Comparison of ENCODE assay signal across 9 mouse cellular contexts in the genomic region with DNA sequence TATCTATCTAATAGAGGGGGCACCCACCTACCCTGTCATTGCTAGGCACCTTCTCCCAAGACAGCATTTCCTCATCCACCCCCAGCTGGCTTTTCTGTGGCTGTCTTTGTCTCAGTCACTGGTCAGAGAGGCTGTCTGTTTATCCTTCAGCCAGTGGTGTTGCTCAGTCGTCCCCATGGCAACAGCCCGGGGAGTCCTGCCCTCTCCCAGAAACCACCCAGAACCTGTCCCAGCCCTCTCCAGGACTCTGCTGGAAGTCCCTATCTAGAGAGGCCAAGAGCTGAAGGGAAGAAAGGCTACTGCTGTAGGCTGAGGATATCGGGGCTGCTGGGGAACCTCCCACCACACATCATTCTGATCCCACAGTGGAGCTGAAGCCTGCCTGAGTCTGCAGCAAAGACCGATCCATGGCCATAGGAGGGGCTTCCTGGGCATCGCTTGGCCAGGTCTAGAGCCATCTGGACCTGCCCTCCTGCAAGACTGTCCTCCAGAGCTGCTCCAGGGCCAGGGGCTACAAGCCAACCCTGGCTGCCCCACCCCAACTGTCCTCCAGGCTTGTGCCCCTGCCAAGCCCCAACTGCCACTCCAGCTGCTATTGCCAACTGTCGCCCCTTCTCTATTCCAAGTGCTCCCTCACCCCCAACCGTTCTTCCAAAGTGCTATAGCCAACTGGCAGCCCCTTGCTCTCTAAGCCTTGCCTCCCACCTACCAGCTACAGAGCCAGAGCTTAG. TPM values are rescaled to one million over a fixed set of nuclear protein-coding genes. Genes with fewer than 3 reads are reported as not detected.
DNase-seq lines count a peak whose midpoint lies in the region; ATAC-seq and TF ChIP-seq lines count a peak whose summit lies in the region.
"Had no signal": no experiment of that assay in that cellular context is flagged by ENCODE, and none has a peak within 500 bp of the region (broad histone marks: within the 10 kb centered on the region; RNA-seq: fewer than 3 reads in every experiment).

No protein-coding gene starts in this region.

- peak; percentile 40 for ATAC-seq in liver, embryonic 12.5 days

- H3K9ac ChIP-seq in liver, embryonic 12.5 days, result peak overlapping the region; percentile 33; the same call in 1 of the 2 replicates

- 39% methylated on average over 7 of the region's 7 CpGs for WGBS in kidney, adult 2 months
- 21% methylated on average over 7 of the region's 7 CpGs for WGBS in liver, embryonic 12.5 days (ENCODE audit: insufficient replicate concordance)

- DNase-seq in ovary, adult 18-20 months (ENCODE audit: low spot score), result peak; percentile 78
- DNase-seq in ovary, postnatal 10 days (ENCODE audit: low spot score), result no peak
- DNase-seq in cerebellum, postnatal 14 days, result peak; percentile 97 to 98
- DNase-seq in heart, adult 9 months (ENCODE audit: low spot score in 2 of 2), result peak; percentile 61 to 72
- peak; percentile 81 for DNase-seq in kidney, adult 2 months
- peak; percentile 32 for DNase-seq in neural tube, embryonic 10.5 days (ENCODE audit: extremely low spot score, low spot score)
- DNase-seq in thymus, postnatal 0 days (ENCODE audit: low spot score), result no peak

- H3K4me1 ChIP-seq in kidney, adult 2 months (ENCODE audit: control insufficient read depth, insufficient read depth, low read length), result no peaks in the 10 kb centered on the region
- H3K4me1 ChIP-seq in liver, embryonic 12.5 days, result peaks cover 48% of the 10 kb centered on the region

- no peak overlapping the region for H3K4me3 ChIP-seq in kidney, adult 2 months (ENCODE audit: insufficient read depth, low read depth, low read length)
- no peak overlapping the region for H3K4me3 ChIP-seq in liver, embryonic 12.5 days

- no peak overlapping the region for H3K27ac ChIP-seq in kidney, adult 2 months (ENCODE audit: insufficient read depth, low read depth, low read length)
- H3K27ac ChIP-seq in liver, embryonic 12.5 days, result peak overlapping the region; percentile 43

- H3K9me3 ChIP-seq in liver, embryonic 12.5 days (replicated peaks), result no peaks in the 10 kb centered on the region
- H3K9me3 ChIP-seq: G1E had no signal

- TF ChIP-seq POLR2A in kidney, adult 2 months (IDR thresholded peaks at IDR 0.05; ENCODE audit: low read depth, low read length), result no peak

- H3K4me2 ChIP-seq in liver, embryonic 12.5 days, result peak overlapping the region; percentile 42

- H3K36me3 ChIP-seq in kidney, adult 2 months (ENCODE audit: control insufficient read depth, insufficient read depth, low read length), result no peaks in the 10 kb centered on the region
- no peaks in the 10 kb centered on the region for H3K36me3 ChIP-seq in liver, embryonic 12.5 days
- H3K36me3 ChIP-seq: G1E had no signal

- H3K27me3 ChIP-seq in kidney, adult 2 months (replicated peaks; ENCODE audit: control insufficient read depth, insufficient read depth, low read length), result no peaks in the 10 kb centered on the region
- H3K27me3 ChIP-seq in liver, embryonic 12.5 days (replicated peaks), result peaks cover 15% of the 10 kb centered on the region; the same call in 1 of the 2 replicates

- TF ChIP-seq CTCF in kidney, adult 2 months (conservative IDR thresholded peaks at IDR 0.05; ENCODE audit: insufficient read depth, insufficient read length, low read depth, low read length), result no peak

RNA-seq across cellular contexts. Expression of a gene that starts 3.9 kb away (rescaled TPM):
- 7.7 and 8.0 TPM in 2 replicates for polyA plus RNA-seq in kidney, adult 2 months (2012; rRNA removed)
- polyA plus RNA-seq in liver, embryonic 12.5 days (2016; fragmentation: Nextera tagmentation; extraction: Ambion mirVana), result 15.5 and 16.9 TPM in 2 replicates
- polyA plus RNA-seq in thymus, postnatal 0 days (2015; fragmentation: Nextera tagmentation; extraction: Ambion mirVana), result 2.4 and 2.8 TPM in 2 replicates
- polyA plus RNA-seq: G1E had no signal

RNA-seq across cellular contexts. Expression of a gene that starts 29.8 kb away (rescaled TPM):
- polyA plus RNA-seq in kidney, adult 2 months (2012; rRNA removed), result not detected in 2 replicates
- 0.12 TPM in 1 of 2 replicates, not detected in the other for polyA plus RNA-seq in liver, embryonic 12.5 days (2016; fragmentation: Nextera tagmentation; extraction: Ambion mirVana)
- 0.14 TPM in 1 of 2 replicates, not detected in the other for polyA plus RNA-seq in thymus, postnatal 0 days (2015; fragmentation: Nextera tagmentation; extraction: Ambion mirVana)
- polyA plus RNA-seq: G1E had no signal

RNA-seq across cellular contexts. Expression of a gene that starts 33.8 kb away (rescaled TPM):
- 35.2 and 41.5 TPM in 2 replicates for polyA plus RNA-seq in kidney, adult 2 months (2012; rRNA removed)
- 93.4 and 95.8 TPM in 2 replicates for polyA plus RNA-seq in liver, embryonic 12.5 days (2016; fragmentation: Nextera tagmentation; extraction: Ambion mirVana)
- 118 and 124 TPM in 2 replicates for polyA plus RNA-seq in thymus, postnatal 0 days (2015; fragmentation: Nextera tagmentation; extraction: Ambion mirVana)

RNA-seq across cellular contexts. Expression of a gene that starts 57.1 kb away (rescaled TPM):
- 55.5 and 65.1 TPM in 2 replicates for polyA plus RNA-seq in kidney, adult 2 months (2012; rRNA removed)
- 43.6 and 45.0 TPM in 2 replicates for polyA plus RNA-seq in liver, embryonic 12.5 days (2016; fragmentation: Nextera tagmentation; extraction: Ambion mirVana)
- polyA plus RNA-seq in thymus, postnatal 0 days (2015; fragmentation: Nextera tagmentation; extraction: Ambion mirVana), result 76.1 and 86.7 TPM in 2 replicates

Comparison
In these comparisons a context has a peak if more than half of its experiments do, and no peak if none do; other contexts are left out.
1. DNase-seq: peak in ovary, adult 18-20 months (single experiment), cerebellum, postnatal 14 days (2 of 2), heart, adult 9 months (2 of 2), kidney, adult 2 months (single experiment) and neural tube, embryonic 10.5 days (single experiment); none in ovary, postnatal 10 days (single experiment) and thymus, postnatal 0 days (single experiment).